Mouse (Mus musculus) heart, adult 18-20 months (tissue): ENCODE data around the gene Ankrd44. TPM values are rescaled to one million over a fixed set of nuclear protein-coding genes. Genes with fewer than 3 reads are reported as not detected.
A peak's percentile ranks its signal among the peaks of the same experiment; 100 is the strongest.

Experiments used
- DNase-seq, 2 experiments: peaks; one replicate each; pipeline ENCODE4 v3.0.0; 2021 to 2022; ENCODE audit warnings: mixed read lengths in 1 of 2
- total RNA-seq, 2 experiments: library from RNA; stranded (reverse); gene quantifications; 2 replicates each; pipeline ENCODE4 v1.2.3; 2021

Ankrd44 gene
- total RNA-seq, 2 experiments from 2014 or later: 7.5 to 15.7 TPM

GRCm38 (mm10) chr1:54896109-54897085, 29.8 kb downstream of the Ankrd44 start:
- DNase-seq: peak; percentile 40 to 55

- peak in 1 of 2 experiments; percentile 39 for DNase-seq
These were observed 37.7 kb downstream of the Ankrd44 start for GRCm38 (mm10) chr1:54888449-54888848.

GRCm38 (mm10) chr1:54887873-54888272, 38.3 kb downstream of the Ankrd44 start:
- DNase-seq: no peak

GRCm38 (mm10) chr1:54882856-54883467, 43.2 kb downstream of the Ankrd44 start:
- no peak for DNase-seq

GRCm38 (mm10) chr1:54881523-54881922, 44.7 kb downstream of the Ankrd44 start:
- no peak for DNase-seq

GRCm38 (mm10) chr1:54877423-54878073, 48.6 kb downstream of the Ankrd44 start:
- no peak for DNase-seq

- DNase-seq: no peak
These were observed 49.2 kb downstream of the Ankrd44 start for GRCm38 (mm10) chr1:54877014-54877413.

- no peak for DNase-seq
These were observed 52.1 kb downstream of the Ankrd44 start for GRCm38 (mm10) chr1:54874094-54874493.

- DNase-seq: no peak
These were observed 53.1 kb downstream of the Ankrd44 start for GRCm38 (mm10) chr1:54872857-54873616.

GRCm38 (mm10) chr1:54871321-54871720, 54.9 kb downstream of the Ankrd44 start:
- DNase-seq: no peak

- no peak for DNase-seq
These were observed 55.6 kb downstream of the Ankrd44 start for GRCm38 (mm10) chr1:54870634-54871033.

GRCm38 (mm10) chr1:54867226-54867625, 59.0 kb downstream of the Ankrd44 start:
- peak in 1 of 2 experiments; percentile 50 for DNase-seq

GRCm38 (mm10) chr1:54866131-54866530, 60.1 kb downstream of the Ankrd44 start:
- DNase-seq: no peak

GRCm38 (mm10) chr1:54864928-54865652, 61.1 kb downstream of the Ankrd44 start:
- DNase-seq: no peak

- DNase-seq: no peak
These were observed 65.8 kb downstream of the Ankrd44 start for GRCm38 (mm10) chr1:54860361-54860760.

- peak; percentile 32 to 40 for DNase-seq
These were observed 66.3 kb downstream of the Ankrd44 start for GRCm38 (mm10) chr1:54859876-54860275.

- no peak for DNase-seq
These were observed 67.3 kb downstream of the Ankrd44 start for GRCm38 (mm10) chr1:54858898-54859297.

- DNase-seq: no peak
These were observed 69.7 kb downstream of the Ankrd44 start for GRCm38 (mm10) chr1:54856502-54856901.

GRCm38 (mm10) chr1:54855970-54856369, 70.2 kb downstream of the Ankrd44 start:
- no peak for DNase-seq

GRCm38 (mm10) chr1:54854388-54854787, 71.8 kb downstream of the Ankrd44 start:
- no peak for DNase-seq

- no peak for DNase-seq
These were observed 72.7 kb downstream of the Ankrd44 start for GRCm38 (mm10) chr1:54853311-54854000.
